Mouse (Mus musculus): Measurements from ENCODE around the gene Vat1l.

DNA sequence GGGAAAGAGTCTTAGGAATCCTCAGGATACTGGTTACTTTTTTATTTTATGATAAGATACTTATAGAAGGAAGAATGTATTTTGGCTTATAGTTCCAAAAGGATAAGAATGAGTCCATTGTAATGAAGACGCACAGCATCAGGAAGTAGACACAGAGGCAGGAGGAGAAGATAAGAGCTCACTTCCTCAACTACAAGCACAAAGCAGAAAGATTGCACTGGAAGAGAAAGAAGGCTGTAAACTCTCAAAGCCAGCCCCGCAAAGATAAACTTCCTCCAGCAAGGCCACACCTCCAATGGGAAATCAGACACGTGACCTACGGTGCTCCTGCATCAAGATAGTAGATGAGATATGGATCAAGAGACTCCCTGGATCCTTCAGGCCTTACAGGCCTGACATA lies 182.1 kb downstream of the Vat1l start:
- no peak for TF ChIP-seq CTCF (IDR thresholded peaks at IDR 0.05; ENCODE audit: low read depth)
- no peak for TF ChIP-seq EP300 (IDR thresholded peaks at IDR 0.05; ENCODE audit: low read depth)

All from liver, postnatal 0 days (tissue).